Mouse (Mus musculus) C2C12 (cell line): ENCODE measurements around the gene Gnat3.

Experiments
- CEBPB ChIP-seq: IDR thresholded peaks from one replicate; pipeline ENCODE4 v1.6.1; 2011; ENCODE audit warnings: low read depth, mild to moderate bottlenecking, control low read depth, moderate library complexity
- CTCF ChIP-seq: IDR thresholded peaks from one replicate; pipeline ENCODE4 v1.5.1; 2011; ENCODE audit not compliant: control insufficient read depth, insufficient read depth, insufficient read length
- FOSL1 ChIP-seq: IDR thresholded peaks from one replicate; pipeline ENCODE4 v1.8.0; 2011; ENCODE audit warnings: mild to moderate bottlenecking, low read length; ENCODE audit not compliant: poor library complexity, insufficient read depth, severe bottlenecking
- MAX ChIP-seq: IDR thresholded peaks from one replicate; pipeline ENCODE4 v1.6.1; 2011; ENCODE audit warnings: mild to moderate bottlenecking, control low read depth
- MYOD1 ChIP-seq: IDR thresholded peaks from one replicate; pipeline ENCODE4 v1.6.1; 2011; ENCODE audit warnings: low read depth; ENCODE audit not compliant: control insufficient read depth, insufficient read length
- MYOG ChIP-seq: IDR thresholded peaks from one replicate; pipeline ENCODE4 v1.6.1; 2011; ENCODE audit not compliant: control insufficient read depth, insufficient read length; ENCODE audit errors: extremely low read depth
- USF1 ChIP-seq: IDR thresholded peaks from one replicate; pipeline ENCODE4 v1.6.1; 2011; ENCODE audit warnings: low read depth, mild to moderate bottlenecking, control low read depth, moderate library complexity

- TF ChIP-seq CTCF (no peak), MAX (no peak), MYOG (no peak), MYOD1 (no peak), USF1 (no peak), CEBPB (no peak), FOSL1 (no peak)
These were observed 50.8 kb downstream of the Gnat3 start for GRCm38 (mm10) chr5:18013196-18013595.
